Comparison of ENCODE assay signal across 9 mouse cellular contexts in the genomic region with DNA sequence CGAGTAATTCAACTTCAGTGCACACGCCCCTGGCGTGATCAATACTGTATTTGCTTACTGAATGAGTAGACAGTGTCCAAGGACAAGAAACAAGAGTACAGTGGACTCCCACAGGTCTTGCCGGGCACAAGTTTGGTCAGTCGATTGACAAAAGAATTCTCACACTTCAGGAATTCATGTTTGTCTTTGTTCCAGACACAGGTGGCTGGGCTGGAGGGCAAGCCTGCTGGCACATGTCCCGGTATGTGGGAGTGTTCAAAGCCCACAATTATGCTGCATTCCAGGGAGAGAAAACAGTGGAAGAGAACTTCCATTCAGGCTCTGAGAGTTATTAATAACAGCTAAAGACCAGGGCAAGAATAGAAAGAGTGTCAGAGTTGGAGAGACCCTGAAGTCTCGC. TPM values are rescaled to one million over a fixed set of nuclear protein-coding genes. Genes with fewer than 3 reads are reported as not detected.
DNase-seq lines count a peak whose midpoint lies in the region; ATAC-seq lines count a peak whose summit lies in the region.
"Had no signal": no experiment of that assay in that cellular context is flagged by ENCODE, and none has a peak within 500 bp of the region (broad histone marks: within the 10 kb centered on the region; RNA-seq: fewer than 3 reads in every experiment).

No protein-coding gene starts in this region.

- H3K4me1 ChIP-seq in heart, embryonic 10.5 days: peaks cover 42% of the 10 kb centered on the region

- H3K27ac ChIP-seq in heart, embryonic 10.5 days: peak overlapping the region; percentile 87
- H3K27ac ChIP-seq: neural tube, embryonic 13.5 days had no signal

- no peaks in the 10 kb centered on the region for H3K27me3 ChIP-seq in heart, embryonic 10.5 days (ENCODE audit: insufficient read depth, poor library complexity, severe bottlenecking)
- H3K27me3 ChIP-seq: neural tube, embryonic 13.5 days had no signal

- no peak for ATAC-seq in cerebellum, adult (ENCODE audit: insufficient number of reproducible peaks, low FRiP score, low TSS enrichment)
- ATAC-seq in megakaryocyte-erythroid progenitor cell, adult 5-6 weeks (replicated peaks; ENCODE audit: low FRiP score, low TSS enrichment, poor library complexity, severe bottlenecking): no peak

- no peak overlapping the region for H3K4me3 ChIP-seq in heart, embryonic 10.5 days
- H3K4me3 ChIP-seq: neural tube, embryonic 13.5 days had no signal

- no peaks in the 10 kb centered on the region for H3K36me3 ChIP-seq in heart, embryonic 10.5 days
- H3K36me3 ChIP-seq: neural tube, embryonic 13.5 days had no signal

- peak; percentile 16 to 37 for DNase-seq in cerebellum, postnatal 10 days
- peak; percentile 89 for DNase-seq in R1 (ENCODE audit: low read depth, low spot score)
- no peak for DNase-seq in heart, embryonic 10.5 days (ENCODE audit: low spot score)
- peak; percentile 90 to 91 for DNase-seq in kidney, postnatal 25 days
- peak; percentile 73 for DNase-seq in ovary, adult 18-20 months (ENCODE audit: low spot score)
- DNase-seq in gastrocnemius, postnatal 25 days: no peak

- WGBS in heart, embryonic 10.5 days: 48% methylated on average over 7 of the region's 7 CpGs

- H3K9me3 ChIP-seq in heart, embryonic 10.5 days: no peaks in the 10 kb centered on the region
- H3K9me3 ChIP-seq: neural tube, embryonic 13.5 days had no signal

RNA-seq across cellular contexts. Expression of a gene that starts 6.0 kb away (rescaled TPM):
- 0.26 and 0.53 TPM in 2 replicates for polyA plus RNA-seq in heart, embryonic 10.5 days (2016; fragmentation: Nextera tagmentation; extraction: Ambion mirVana)
- total RNA-seq in megakaryocyte-erythroid progenitor cell, adult 5-6 weeks (2014; fragmentation: Nextera tagmentation): 0.30 and 2.0 TPM in 2 replicates
- 3.7 TPM in 1 of 2 replicates, not detected in the other for total RNA-seq in megakaryocyte-erythroid progenitor cell, adult 5-6 weeks (2017)
- total RNA-seq in gastrocnemius, postnatal 25 days (2021): under 1 TPM in 1 of 2 experiments, not detected in 1; 0.35 TPM

RNA-seq across cellular contexts. Expression of a gene that starts 34.8 kb away (rescaled TPM):
- polyA plus RNA-seq in heart, embryonic 10.5 days (2016; fragmentation: Nextera tagmentation; extraction: Ambion mirVana): 4.5 TPM in 2 replicates
- 14.2 and 15.7 TPM in 2 replicates for total RNA-seq in megakaryocyte-erythroid progenitor cell, adult 5-6 weeks (2014; fragmentation: Nextera tagmentation)
- total RNA-seq in megakaryocyte-erythroid progenitor cell, adult 5-6 weeks (2017): 3.9 and 8.5 TPM in 2 replicates
- total RNA-seq in gastrocnemius, postnatal 25 days (2021): 10 to 100 TPM; 22.2 to 28.3 TPM

RNA-seq across cellular contexts. Expression of a gene that starts 35.2 kb away (rescaled TPM):
- not detected in 2 replicates for polyA plus RNA-seq in heart, embryonic 10.5 days (2016; fragmentation: Nextera tagmentation; extraction: Ambion mirVana)
- 15.3 and 16.4 TPM in 2 replicates for total RNA-seq in megakaryocyte-erythroid progenitor cell, adult 5-6 weeks (2014; fragmentation: Nextera tagmentation)
- 18.3 and 19.1 TPM in 2 replicates for total RNA-seq in megakaryocyte-erythroid progenitor cell, adult 5-6 weeks (2017)
- total RNA-seq in gastrocnemius, postnatal 25 days (2021): 1 to 10 TPM; 6.1 to 8.9 TPM
- polyA plus RNA-seq: neural tube, embryonic 13.5 days had no signal

Comparison
In these comparisons a context has a peak if more than half of its experiments do, and no peak if none do; other contexts are left out.
1. DNase-seq: peak in cerebellum, postnatal 10 days (2 of 2), R1 (single experiment), kidney, postnatal 25 days (2 of 2) and ovary, adult 18-20 months (single experiment); none in heart, embryonic 10.5 days (single experiment) and gastrocnemius, postnatal 25 days (single experiment).